Mouse (Mus musculus): ENCODE measurements around the gene Pex11g. TPM values are rescaled to one million over a fixed set of nuclear protein-coding genes. Genes with fewer than 3 reads are reported as not detected.

The Pex11g gene
- polyA plus RNA-seq (2015; fragmentation: Nextera tagmentation; extraction: Ambion mirVana) = 4.9 and 7.0 TPM in 2 replicates

GRCm38 (mm10) chr8:3467006-3467885, at the start of gene Pex11g:
TSS of gene Pex11g (minus strand) at chr8:3467680.

GRCm38 (mm10) chr8:3515260-3515671, 47.8 kb upstream of the Pex11g start, which contains the start of gene Pnpla6:
TSS of gene Pnpla6 (plus strand) at chr8:3515384.

GRCm38 (mm10) chr8:3500235-3501090, 33.0 kb upstream of the Pex11g start, which contains the start of gene Mcoln1:
TSS of gene Mcoln1 (plus strand) at chr8:3500457.

GRCm38 (mm10) chr8:3492901-3493844, 25.7 kb upstream of the Pex11g start, which contains the start of gene Zfp358:
TSS of gene Zfp358 (plus strand) at chr8:3493138.

GRCm38 (mm10) chr8:3470562-3470961, 3.1 kb upstream of the Pex11g start, which contains the start of gene Tex45:
TSS of gene Tex45 (plus strand) at chr8:3470862.

Other genes starting within 250 kb of the Pex11g start
- gene Insr, start 188.1 kb downstream of the Pex11g start, polyA plus RNA-seq (2015; fragmentation: Nextera tagmentation; extraction: Ambion mirVana) = 44.5 and 45.3 TPM in 2 replicates
- gene A430078G23Rik, start 114.3 kb downstream of the Pex11g start, polyA plus RNA-seq (2015; fragmentation: Nextera tagmentation; extraction: Ambion mirVana) = not detected in 2 replicates
- 2.6 and 3.1 TPM in 2 replicates for gene Arhgef18, start 74.7 kb downstream of the Pex11g start, polyA plus RNA-seq (2015; fragmentation: Nextera tagmentation; extraction: Ambion mirVana)
- gene Tex45, start 3.2 kb upstream of the Pex11g start, polyA plus RNA-seq (2015; fragmentation: Nextera tagmentation; extraction: Ambion mirVana) = not detected in 2 replicates
- 23.2 and 25.1 TPM in 2 replicates for gene Zfp358, start 25.5 kb upstream of the Pex11g start, polyA plus RNA-seq (2015; fragmentation: Nextera tagmentation; extraction: Ambion mirVana)
- gene Mcoln1, start 32.8 kb upstream of the Pex11g start, polyA plus RNA-seq (2015; fragmentation: Nextera tagmentation; extraction: Ambion mirVana) = 26.1 and 28.2 TPM in 2 replicates
- 8.8 and 9.3 TPM in 2 replicates for gene Pnpla6, start 47.7 kb upstream of the Pex11g start, polyA plus RNA-seq (2015; fragmentation: Nextera tagmentation; extraction: Ambion mirVana)
- 0.12 and 0.23 TPM in 2 replicates for gene C330021F23Rik, start 100.3 kb upstream of the Pex11g start, polyA plus RNA-seq (2015; fragmentation: Nextera tagmentation; extraction: Ambion mirVana)
- 0.67 and 1.3 TPM in 2 replicates for gene Camsap3, start 119.6 kb upstream of the Pex11g start, polyA plus RNA-seq (2015; fragmentation: Nextera tagmentation; extraction: Ambion mirVana)
- gene Xab2, start 153.6 kb upstream of the Pex11g start, polyA plus RNA-seq (2015; fragmentation: Nextera tagmentation; extraction: Ambion mirVana) = 19.5 and 21.0 TPM in 2 replicates
- gene Pet100, start 153.9 kb upstream of the Pex11g start, polyA plus RNA-seq (2015; fragmentation: Nextera tagmentation; extraction: Ambion mirVana) = 76.1 and 83.2 TPM in 2 replicates
- gene Pcp2, start 157.9 kb upstream of the Pex11g start, polyA plus RNA-seq (2015; fragmentation: Nextera tagmentation; extraction: Ambion mirVana) = not detected in 2 replicates
- gene Stxbp2, start 163.3 kb upstream of the Pex11g start, polyA plus RNA-seq (2015; fragmentation: Nextera tagmentation; extraction: Ambion mirVana) = 5.0 and 16.5 TPM in 2 replicates
- 15.0 and 330 TPM in 2 replicates for gene Retn, start 188.1 kb upstream of the Pex11g start, polyA plus RNA-seq (2015; fragmentation: Nextera tagmentation; extraction: Ambion mirVana)
- 0.26 and 0.34 TPM in 2 replicates for gene Mcemp1, start 198.1 kb upstream of the Pex11g start, polyA plus RNA-seq (2015; fragmentation: Nextera tagmentation; extraction: Ambion mirVana)
- 5.8 and 29.9 TPM in 2 replicates for gene Fcor, start 204.7 kb upstream of the Pex11g start, polyA plus RNA-seq (2015; fragmentation: Nextera tagmentation; extraction: Ambion mirVana)
- 26.8 and 27.3 TPM in 2 replicates for gene Trappc5, start 208.6 kb upstream of the Pex11g start, polyA plus RNA-seq (2015; fragmentation: Nextera tagmentation; extraction: Ambion mirVana)
- gene Fcer2a, start 226.5 kb upstream of the Pex11g start, polyA plus RNA-seq (2015; fragmentation: Nextera tagmentation; extraction: Ambion mirVana) = 0.10 and 0.13 TPM in 2 replicates

Data from skeletal muscle tissue, postnatal 0 days (tissue).